Mouse (Mus musculus) embryo, embryonic 10.5 days (tissue): ENCODE results near the gene Bst2.

Experiments
- DNase-seq: peaks from one replicate; pipeline ENCODE4 v3.0.0-alpha.2; 2015; ENCODE audit warnings: low spot score

The Bst2 gene

GRCm38 (mm10) chr8:71519037-71519825 is 18.0 kb downstream of the Bst2 start:
- peak; percentile 91 for DNase-seq

GRCm38 (mm10) chr8:71516786-71517185 is 20.5 kb downstream of the Bst2 start:
- peak; percentile 62 for DNase-seq

- DNase-seq: no peak
These were observed 22.2 kb downstream of the Bst2 start for GRCm38 (mm10) chr8:71515043-71515442.

- DNase-seq: no peak
These were observed 24.1 kb downstream of the Bst2 start for GRCm38 (mm10) chr8:71513018-71513754.

- DNase-seq: peak; percentile 36
These were observed 25.6 kb downstream of the Bst2 start, which contains the start of gene Plvap for GRCm38 (mm10) chr8:71511644-71512043. TSS of gene Plvap (minus strand) at chr8:71511752.

- DNase-seq: no peak
These were observed 27.9 kb downstream of the Bst2 start for GRCm38 (mm10) chr8:71509316-71509715.

- DNase-seq: peak; percentile 93
These were observed 29.6 kb downstream of the Bst2 start for GRCm38 (mm10) chr8:71507589-71508104.

GRCm38 (mm10) chr8:71505979-71506378 is 31.3 kb downstream of the Bst2 start:
- no peak for DNase-seq

- no peak for DNase-seq
These were observed 31.9 kb downstream of the Bst2 start for GRCm38 (mm10) chr8:71505326-71505725.

- no peak for DNase-seq
These were observed 32.9 kb downstream of the Bst2 start for GRCm38 (mm10) chr8:71504349-71504748.

GRCm38 (mm10) chr8:71498816-71499690 is 38.2 kb downstream of the Bst2 start:
- DNase-seq: peak; percentile 66

GRCm38 (mm10) chr8:71497881-71498501 is 39.3 kb downstream of the Bst2 start:
- peak; percentile 35 for DNase-seq

GRCm38 (mm10) chr8:71497077-71497645 is 40.1 kb downstream of the Bst2 start:
- DNase-seq: no peak

GRCm38 (mm10) chr8:71496481-71496880 is 40.8 kb downstream of the Bst2 start:
- peak; percentile 39 for DNase-seq

GRCm38 (mm10) chr8:71495811-71496210 is 41.4 kb downstream of the Bst2 start:
- DNase-seq: no peak

GRCm38 (mm10) chr8:71495039-71495438 is 42.2 kb downstream of the Bst2 start:
- DNase-seq: peak; percentile 91

GRCm38 (mm10) chr8:71488454-71488853 is 48.8 kb downstream of the Bst2 start:
- peak; percentile 98 for DNase-seq

GRCm38 (mm10) chr8:71487691-71488445 is 49.4 kb downstream of the Bst2 start, which contains the start of gene Gtpbp3:
TSS of gene Gtpbp3 (plus strand) at chr8:71488103.
- DNase-seq: peak; percentile 89

GRCm38 (mm10) chr8:71486136-71486529 is 51.1 kb downstream of the Bst2 start:
- no peak for DNase-seq
